Mouse (Mus musculus) spleen, postnatal 14 days (tissue): Measurements from ENCODE around the gene Pde11a.
A peak's percentile ranks its signal among the peaks of the same experiment; 100 is the strongest.

Experiments used
- DNase-seq, 2 experiments: peaks; one replicate each; pipeline ENCODE4 v3.0.0; 2021 to 2022; ENCODE audit warnings: low spot score in 2 of 2

The Pde11a gene

DNA sequence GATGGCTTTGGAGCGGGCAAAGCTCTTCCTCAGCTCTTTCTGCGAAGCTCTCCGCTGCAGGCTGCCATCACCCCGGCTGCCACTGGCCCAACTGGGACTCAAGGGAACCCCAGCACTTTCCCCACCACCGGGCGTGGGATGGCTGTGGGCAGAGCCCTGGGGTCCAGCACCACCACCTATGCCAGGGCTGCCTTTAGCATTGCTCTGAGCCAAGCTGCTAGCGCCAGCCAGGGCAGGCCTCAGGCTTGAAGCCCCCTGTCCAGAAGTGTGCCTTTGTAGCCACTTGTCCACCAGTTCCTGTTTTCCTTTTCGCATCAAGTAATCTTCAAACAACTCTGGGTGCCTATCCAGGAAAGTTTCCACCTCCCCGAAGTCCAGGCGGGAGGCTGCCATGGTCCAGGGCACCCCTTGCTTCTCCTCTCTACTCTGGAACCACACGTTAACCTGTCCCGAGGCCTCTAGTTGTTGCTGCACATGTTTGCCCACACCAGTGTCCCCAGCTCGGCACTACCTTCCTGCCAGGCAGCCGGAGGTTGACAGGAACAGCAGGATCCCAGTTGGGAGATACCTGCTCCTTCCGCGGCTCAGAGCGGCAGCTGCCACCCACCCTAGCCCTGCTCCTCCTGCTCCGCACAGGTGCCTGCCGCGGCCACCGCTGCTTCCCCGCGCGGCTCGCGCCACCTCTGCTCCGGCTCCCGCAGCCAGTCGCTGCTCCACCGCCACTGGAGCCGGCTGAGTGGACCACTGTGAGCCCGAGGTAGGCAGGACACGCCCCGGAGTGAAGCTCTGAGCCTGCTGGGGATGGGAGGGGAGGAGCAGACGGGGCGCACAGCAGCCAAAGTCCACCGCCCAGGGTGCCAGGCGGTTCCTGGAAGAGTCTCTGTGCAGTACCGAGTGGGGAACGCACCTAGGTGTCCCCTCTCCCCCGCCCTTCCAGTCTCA, at the start of gene Pde11a:
Pde11a (minus strand) TSS at position 560 of the 942 bp plus-strand sequence.
- DNase-seq, result no peak

DNA sequence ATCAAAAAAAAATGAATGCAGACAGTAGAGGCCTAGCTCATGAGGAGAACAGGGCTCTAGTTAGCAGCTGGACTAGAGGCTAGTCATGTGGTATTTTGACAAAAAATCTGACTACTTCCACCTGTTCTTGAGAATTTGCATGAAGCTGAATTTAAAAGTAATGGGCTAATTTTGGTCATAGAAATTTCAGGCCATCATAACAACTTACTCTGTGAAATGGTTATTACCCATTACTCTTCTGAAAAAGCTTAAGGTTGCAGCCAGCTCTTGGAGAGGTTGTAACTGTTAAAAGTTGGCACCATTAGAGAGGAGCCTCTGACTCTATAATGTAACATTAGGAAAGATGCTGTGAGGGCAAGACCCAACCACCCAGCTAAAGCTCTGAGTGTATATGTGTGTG, 48.0 kb upstream of the Pde11a start:
- DNase-seq, result no peak

- DNase-seq, result no peak
These were observed 40.1 kb upstream of the Pde11a start for GRCm38 (mm10) chr2:76378646-76379045.

- DNase-seq, result no peak
These were observed 36.1 kb upstream of the Pde11a start for GRCm38 (mm10) chr2:76374544-76375206.

DNA sequence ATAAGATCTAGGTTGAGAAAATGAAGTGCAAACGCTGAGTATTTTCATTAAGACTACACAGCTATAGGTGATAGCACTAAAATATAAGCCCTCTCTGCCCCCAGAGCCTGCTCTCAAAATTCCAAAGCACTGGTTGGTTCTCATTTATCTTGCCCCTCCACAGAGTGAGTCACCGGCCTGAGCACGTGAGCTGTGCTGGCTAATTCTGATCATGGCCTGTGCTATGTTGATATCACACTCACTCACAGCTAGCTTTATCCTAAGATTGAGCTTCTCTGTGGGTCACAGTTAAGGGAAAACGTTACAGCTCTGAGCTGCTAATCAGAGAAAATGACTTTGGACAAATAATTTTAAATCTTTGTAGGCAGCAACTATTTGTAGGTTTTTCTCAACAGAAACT, 33.7 kb upstream of the Pde11a start:
- no peak for DNase-seq

GRCm38 (mm10) chr2:76370656-76370922, 32.0 kb upstream of the Pde11a start:
- DNase-seq, result no peak

DNA sequence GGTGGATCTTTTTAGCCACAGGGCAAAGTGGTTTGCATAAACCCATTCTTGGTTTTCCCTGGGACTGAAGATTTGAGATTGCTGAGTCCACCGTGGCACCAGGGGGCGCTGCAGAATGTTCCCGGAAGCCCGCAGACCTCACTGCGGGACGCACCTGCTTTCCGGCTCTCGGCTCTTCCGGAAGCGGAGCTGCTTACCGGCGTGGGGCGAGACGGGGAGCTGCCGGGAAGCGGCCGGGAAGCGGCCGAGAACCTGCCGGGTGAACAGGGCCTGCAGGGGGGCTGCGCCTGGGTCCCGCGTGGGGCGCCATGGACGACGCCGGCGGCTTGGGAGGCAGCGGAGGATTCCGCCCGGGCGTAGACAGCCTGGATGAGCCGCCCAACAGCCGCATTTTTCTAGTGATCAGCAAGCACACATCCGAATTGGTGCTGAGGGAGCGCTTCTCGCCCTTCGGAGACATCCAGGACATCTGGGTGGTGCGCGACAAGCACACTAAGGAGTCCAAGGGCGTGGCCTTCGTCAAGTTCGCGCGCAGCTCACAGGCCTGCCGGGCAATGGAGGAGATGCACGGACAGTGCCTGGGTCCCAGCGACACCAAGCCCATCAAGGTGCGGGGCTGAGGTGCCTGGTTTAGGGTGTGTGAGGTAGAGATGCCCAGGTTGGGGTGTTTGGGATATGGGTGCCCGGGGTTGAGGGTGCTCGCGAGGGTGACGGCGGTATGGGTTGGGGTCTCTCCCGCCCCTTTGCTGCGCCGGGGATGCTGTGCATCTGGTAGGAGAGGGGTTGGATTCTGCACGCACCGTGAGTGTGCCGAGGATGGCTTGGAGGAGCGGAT, 31.5 kb upstream of the Pde11a start, which contains the start of gene Rbm45:
Rbm45 (plus strand) TSS at position 164 of the 835 bp plus-strand sequence.
- DNase-seq, result peak; percentile 78 to 81

DNA sequence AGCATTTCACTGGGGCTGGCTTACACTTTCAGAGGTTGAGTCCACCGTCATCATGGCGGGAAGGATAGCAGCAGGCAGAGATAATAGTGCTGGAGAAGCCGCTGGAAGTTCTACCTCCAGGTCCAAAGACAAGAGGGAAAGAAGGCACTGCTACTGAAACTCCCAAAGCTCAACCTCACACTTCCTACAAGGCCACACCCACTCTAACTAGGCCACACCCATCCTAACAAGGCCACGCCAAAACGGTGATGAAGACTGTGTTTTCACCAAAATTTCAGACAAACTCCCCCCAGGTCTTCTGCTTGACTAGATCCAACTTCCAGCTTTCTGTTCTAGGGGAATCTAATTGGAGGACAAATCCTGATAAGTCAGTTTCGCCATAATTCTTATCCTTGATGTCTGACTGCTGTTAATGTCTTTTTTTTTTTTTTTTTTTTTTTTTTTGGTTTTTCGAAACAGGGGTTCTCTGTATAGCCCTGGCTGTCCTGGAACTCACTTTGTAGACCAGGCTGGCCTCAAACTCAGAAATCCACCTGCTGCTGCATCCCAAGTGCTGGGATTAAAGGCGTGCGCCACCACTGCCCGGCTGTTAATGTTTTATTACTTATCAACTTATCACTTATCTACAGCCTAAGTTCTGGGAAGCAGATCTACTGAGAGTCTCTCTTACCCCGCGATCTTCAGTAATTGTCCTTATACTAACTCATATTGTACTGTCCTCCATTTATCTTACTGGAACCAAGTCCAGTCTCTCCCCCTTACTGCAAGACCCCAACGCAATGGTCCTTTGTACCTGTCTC, 30.5 kb upstream of the Pde11a start:
- DNase-seq, result no peak

DNA sequence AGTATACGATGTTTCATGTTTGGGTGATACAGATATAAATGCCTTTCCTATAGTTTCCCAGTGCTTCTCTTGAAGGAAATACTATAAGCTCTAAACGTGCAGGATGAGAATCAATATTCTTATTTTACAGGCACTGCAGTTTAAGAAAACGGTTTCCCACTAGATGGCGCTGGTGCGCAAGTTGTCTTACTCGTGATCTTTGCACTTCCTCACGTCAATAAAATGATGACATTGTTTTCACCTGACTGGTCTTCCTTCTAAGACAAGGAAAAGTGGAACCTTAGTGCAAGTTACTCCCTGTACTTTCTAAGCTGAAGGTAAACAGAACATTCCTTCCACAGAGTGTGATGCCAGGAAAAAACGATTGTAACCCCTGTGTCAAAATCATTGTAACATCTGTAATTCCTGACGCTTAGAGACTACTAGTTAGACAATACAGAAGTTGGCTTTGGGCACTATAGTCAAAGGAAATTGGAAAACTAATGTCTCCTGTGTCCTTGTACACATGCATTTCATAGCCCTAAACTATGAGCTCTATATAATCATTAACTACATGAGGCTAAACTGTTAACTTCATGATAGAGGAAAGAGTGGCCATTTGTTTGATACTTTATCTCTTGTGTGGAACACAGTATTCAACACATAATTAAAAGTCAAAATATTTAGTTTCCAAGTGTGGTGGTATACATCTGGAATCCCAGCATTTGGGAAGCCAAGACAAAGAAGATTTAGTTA, 28.8 kb upstream of the Pde11a start:
- peak; percentile 55 to 75 for DNase-seq

DNA sequence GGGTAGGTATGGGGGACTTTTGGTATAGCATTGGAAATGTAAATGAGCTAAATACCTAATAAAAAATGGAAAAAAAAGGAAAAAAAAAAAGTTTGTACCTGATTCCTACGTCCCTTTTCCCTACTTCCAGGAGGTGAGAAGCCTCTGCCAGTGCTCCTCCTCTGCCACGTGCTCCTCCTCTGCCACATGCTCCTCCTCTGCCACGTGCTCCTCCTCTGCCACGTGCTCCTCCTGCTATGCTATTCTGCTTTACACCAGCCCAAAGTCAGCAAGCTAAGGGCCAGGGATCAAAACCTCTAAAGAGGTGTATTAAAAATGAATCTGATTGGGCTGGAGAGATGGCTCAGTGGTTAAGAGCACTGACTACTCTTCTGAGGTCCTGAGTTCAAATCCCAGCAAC, 27.2 kb upstream of the Pde11a start:
- no peak for DNase-seq

GRCm38 (mm10) chr2:76362111-76362510, 23.5 kb upstream of the Pde11a start:
- no peak for DNase-seq

- DNase-seq, result no peak
These were observed 21.7 kb upstream of the Pde11a start, which contains the start of gene Cyct for GRCm38 (mm10) chr2:76360226-76360625. Gene Cyct (minus strand): TSS chr2:76360450.

DNA sequence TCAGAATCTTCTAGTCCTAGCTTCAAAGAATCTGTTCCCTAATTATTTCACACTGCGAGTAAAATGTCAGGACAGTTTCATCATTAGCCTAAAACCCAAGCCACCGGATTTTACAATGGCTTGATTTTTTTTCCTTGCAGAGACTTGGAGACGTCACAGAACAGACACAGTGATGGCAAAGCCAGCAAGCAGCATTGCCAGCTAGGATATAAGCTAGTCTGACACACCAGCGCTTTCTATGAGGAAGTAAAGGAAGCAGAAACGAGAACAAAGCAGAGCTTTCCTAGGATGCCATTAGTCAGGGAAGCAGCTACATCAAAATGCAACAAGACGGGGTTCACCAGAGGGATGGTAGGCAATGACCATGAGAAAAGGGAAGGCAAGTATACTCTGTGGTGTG, 9.3 kb upstream of the Pde11a start:
- no peak for DNase-seq

DNA sequence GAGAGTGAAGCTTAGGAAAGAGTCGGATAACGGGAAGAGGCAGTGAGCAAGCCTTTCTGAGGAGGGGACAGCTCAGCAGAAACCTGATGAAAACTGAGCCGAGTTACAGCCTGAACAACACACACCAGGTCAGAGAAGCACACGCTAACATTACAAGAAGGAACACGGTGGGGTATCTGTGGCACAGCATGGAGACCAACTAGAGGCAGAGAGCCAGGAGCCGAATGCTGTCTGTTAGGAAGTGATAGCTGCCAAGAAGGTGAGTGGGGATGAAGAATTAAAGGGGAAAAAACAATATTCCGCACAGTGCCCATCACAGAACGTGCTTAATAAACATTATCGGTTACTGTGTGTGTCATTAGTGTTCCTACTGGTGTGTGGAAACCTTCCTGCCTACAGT, 3.6 kb upstream of the Pde11a start:
- DNase-seq, result no peak

GRCm38 (mm10) chr2:76334596-76334995, 4.0 kb downstream of the Pde11a start:
- DNase-seq, result no peak

DNA sequence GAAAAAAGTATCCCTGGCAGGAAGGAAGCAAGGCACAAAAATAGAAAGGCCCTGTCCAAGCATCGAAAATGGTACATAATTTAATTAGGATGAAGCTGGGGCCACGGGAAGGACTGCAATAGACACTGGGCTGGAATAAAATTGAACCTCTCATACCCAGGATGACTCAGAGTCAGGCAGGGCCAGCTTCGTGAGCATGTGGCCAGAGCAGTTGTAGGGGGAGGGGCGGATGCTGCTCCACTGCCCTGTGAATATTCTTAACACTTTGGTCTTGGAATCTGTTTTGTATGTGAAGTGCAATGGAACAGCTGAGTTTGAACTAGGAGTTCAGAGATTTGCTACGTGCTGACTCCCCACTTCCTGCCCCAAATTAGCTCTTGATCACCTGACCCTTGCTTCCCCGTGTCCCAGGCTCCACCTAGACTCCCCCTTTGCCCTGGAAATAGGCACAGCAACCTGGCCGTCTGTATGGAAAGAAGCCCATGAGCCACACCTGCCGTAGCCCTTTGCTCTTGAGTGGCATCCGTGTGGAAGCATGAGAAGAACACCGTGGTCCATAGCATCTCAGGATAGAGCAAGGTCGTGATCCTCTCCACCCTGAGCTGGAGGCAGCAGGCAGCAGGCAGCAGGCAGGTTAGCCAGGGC, 6.3 kb downstream of the Pde11a start:
- DNase-seq, result no peak

DNA sequence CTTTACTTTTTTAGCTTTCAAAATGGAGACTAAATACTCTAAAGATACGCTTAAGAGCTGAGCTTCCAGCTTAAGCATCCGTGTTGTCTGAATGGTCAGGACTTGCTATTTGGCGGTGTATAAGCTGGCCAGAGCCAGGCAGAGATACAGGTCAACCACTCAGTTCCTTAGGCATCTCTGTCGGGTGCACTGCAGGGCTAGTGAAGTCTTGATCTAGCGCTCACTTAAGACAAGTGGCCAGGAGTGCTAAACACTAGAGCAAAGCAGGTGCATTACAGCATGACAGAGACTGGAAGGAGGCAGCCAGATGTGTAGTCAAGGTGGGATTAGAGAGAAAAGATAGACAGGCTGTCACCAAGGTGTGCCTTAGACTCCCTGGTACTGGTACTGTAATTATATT, 8.5 kb downstream of the Pde11a start:
- DNase-seq, result no peak

DNA sequence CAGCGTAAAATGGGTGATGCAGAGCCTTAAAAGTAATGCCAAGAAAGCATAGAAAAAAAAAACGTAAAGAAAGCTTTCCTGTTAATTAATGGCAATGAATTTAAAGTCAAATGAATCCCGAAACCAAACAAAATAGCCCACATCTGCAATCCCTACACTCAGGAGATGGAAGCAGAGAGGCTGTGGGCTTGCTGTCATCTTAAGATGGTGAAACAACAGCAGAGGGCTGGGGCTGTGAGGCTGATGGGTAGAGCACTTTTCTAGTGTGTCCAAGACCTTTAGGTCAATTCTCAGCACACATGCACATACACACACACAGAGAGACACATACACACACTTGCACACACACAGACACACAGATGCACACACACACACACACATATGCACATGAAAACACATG, 12.4 kb downstream of the Pde11a start:
- DNase-seq, result no peak

GRCm38 (mm10) chr2:76324463-76324862, 14.1 kb downstream of the Pde11a start:
- DNase-seq, result no peak

DNA sequence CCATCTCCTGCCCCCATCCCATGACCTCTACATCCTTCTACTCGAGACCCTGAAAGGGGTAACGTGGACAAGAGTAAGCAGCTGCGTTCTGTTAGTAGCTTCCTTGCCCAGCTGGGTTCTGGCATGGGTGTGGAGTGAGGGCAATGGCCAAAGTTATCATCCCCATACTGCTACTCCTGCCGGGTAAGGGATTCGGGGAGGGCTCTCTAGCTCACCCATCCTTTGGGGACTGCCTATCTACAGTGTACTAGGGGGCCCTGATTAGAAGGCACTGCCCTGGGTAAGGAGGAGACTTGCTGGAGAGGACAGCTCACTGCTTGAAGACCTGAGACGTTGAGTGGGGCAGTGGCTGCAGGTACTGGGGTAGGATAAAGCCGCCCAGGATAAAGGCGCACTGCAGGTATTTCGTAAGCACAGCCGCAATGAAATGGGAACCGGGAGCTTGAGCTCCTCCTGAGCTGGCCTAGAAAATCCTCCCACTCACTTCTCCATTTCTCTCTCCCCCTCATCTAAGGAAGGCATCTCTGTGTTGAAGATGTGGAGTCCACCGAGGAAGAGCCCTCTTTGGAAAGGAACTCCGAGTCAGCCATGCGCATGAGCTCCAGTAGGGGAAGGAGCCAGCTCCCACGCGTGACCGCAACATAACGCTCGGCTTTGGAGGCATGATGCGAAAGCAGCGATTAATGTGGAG, 15.2 kb downstream of the Pde11a start:
- no peak for DNase-seq
